Mouse (Mus musculus) heart, embryonic 13.5 days (tissue): ENCODE measurements at regions not wholly inside any gene's neighbourhood (a gene's known extent, or its start where the extent isn't known, plus 50 kb on each side); places are given as distances from the start of the nearest gene placed in this dataset.
A peak's percentile ranks its signal among the peaks of the same experiment; 100 is the strongest.

Experiments
- ATAC-seq: fragments of 200-750 bp; cut with Nextera tagmentation; 2 replicates; pipeline ENCODE4 v1.8.0; 2017; ENCODE audit warnings: moderate TSS enrichment; ENCODE audit not compliant: insufficient number of reproducible peaks, low FRiP score, low TSS enrichment; ENCODE audit errors: extremely low read depth
- H3K27ac ChIP-seq: fragments of 300-500 bp; sonication (generic); replicated peaks from 2 replicates; pipeline ENCODE4 v1.5.1; 2015; ENCODE audit warnings: moderate library complexity, mild to moderate bottlenecking, inconsistent platforms
- H3K27me3 ChIP-seq: fragments of 300-500 bp; sonication (generic); replicated peaks from 2 replicates; pipeline ENCODE4 v1.6.1; 2015; ENCODE audit warnings: mild to moderate bottlenecking, inconsistent platforms
- H3K36me3 ChIP-seq: fragments of 300-500 bp; sonication (generic); 2 replicates; pipeline ENCODE4 v1.6.1; 2015; ENCODE audit warnings: mild to moderate bottlenecking, inconsistent platforms
- H3K4me1 ChIP-seq: fragments of 300-500 bp; sonication (generic); 2 replicates; pipeline ENCODE4 v1.6.1; 2015; ENCODE audit warnings: inconsistent platforms
- H3K4me2 ChIP-seq: fragments of 300-500 bp; sonication (generic); 2 replicates; pipeline ENCODE4 v1.6.1; 2015; ENCODE audit warnings: inconsistent platforms, mild to moderate bottlenecking, moderate library complexity
- H3K4me3 ChIP-seq: fragments of 300-500 bp; sonication (generic); 2 replicates; pipeline ENCODE4 v1.5.1; 2015; ENCODE audit warnings: moderate library complexity, mild to moderate bottlenecking, inconsistent platforms
- H3K9ac ChIP-seq: fragments of 300-500 bp; sonication (generic); 2 replicates; pipeline ENCODE4 v1.6.1; 2015; ENCODE audit warnings: inconsistent platforms, mild to moderate bottlenecking, moderate library complexity
- H3K9me3 ChIP-seq: fragments of 300-500 bp; sonication (generic); 2 replicates; pipeline ENCODE4 v1.6.1; 2016; ENCODE audit warnings: inconsistent platforms
- WGBS: fragments of 180-500 bp; shearing (Covaris S2); methylation state at CpG from one replicate; pipeline ENCODE4 v1.1.7; 2015; ENCODE audit warnings: mixed read lengths; 5-methylcytosine and 5-hydroxymethylcytosine counted together

DNA sequence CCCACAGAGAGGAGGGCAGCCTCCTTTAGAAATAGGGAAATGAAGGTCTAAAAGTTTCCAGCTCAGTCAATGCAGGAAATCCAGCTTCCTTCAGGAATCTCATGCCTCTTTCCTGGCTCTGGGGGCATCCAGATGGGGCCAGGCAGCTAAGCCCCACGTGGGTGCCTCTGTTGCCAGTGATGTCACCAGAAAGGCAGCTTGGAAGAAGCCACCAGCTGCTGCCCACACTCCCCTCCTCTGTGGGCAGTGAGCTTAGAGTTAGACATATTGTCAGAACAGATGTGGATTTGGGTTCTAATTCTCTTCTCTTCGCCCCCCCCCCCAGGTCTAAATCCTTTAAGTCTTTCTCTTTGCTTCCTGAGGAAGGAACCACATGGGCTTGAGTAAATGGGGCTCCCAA is 116.2 kb upstream of the Pja1 start:
- Histone ChIP-seq H3K4me1 (peaks cover 3% of the 10 kb centered on the region; the same call in 1 of the 2 replicates), H3K27ac (no peak overlapping the region), H3K36me3 (no peaks in the 10 kb centered on the region), H3K27me3 (peaks cover 62% of the 10 kb centered on the region), H3K9ac (no peak overlapping the region), H3K4me2 (no peak overlapping the region), H3K4me3 (no peak overlapping the region), H3K9me3 (no peaks in the 10 kb centered on the region)
- WGBS: 28% methylated on average over 2 of the region's 2 CpGs
- no peak for ATAC-seq

DNA sequence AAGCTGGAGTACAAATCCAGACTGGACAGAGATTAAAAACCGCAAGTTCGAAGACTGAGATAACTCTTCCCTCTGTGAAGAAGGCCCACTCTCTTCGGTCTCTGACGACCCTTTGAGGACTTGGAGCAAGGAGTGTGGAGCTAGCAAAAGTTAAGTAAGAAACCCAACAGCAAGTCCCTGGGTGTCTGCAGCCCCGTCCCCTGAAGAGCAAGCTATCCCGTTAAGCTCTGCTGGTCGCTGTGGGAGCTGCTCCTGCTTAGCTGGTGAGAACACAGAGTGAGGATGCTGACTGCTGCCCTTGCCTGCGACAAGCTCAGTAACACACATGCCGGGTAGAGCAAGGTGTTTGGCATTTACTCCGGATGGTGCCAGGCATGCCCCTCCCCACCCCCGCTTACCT is 115.2 kb upstream of the Pja1 start:
- no peak overlapping the region for H3K4me2 ChIP-seq
- no peak overlapping the region for H3K4me3 ChIP-seq
- no peak for ATAC-seq
- peaks cover 3% of the 10 kb centered on the region; the same call in 1 of the 2 replicates for H3K4me1 ChIP-seq
- no peaks in the 10 kb centered on the region for H3K9me3 ChIP-seq
- H3K9ac ChIP-seq: no peak overlapping the region
- WGBS: 66% methylated on average over 11 of the region's 11 CpGs
- H3K36me3 ChIP-seq: no peaks in the 10 kb centered on the region
- no peak overlapping the region for H3K27ac ChIP-seq
- peaks cover 60% of the 10 kb centered on the region for H3K27me3 ChIP-seq

DNA sequence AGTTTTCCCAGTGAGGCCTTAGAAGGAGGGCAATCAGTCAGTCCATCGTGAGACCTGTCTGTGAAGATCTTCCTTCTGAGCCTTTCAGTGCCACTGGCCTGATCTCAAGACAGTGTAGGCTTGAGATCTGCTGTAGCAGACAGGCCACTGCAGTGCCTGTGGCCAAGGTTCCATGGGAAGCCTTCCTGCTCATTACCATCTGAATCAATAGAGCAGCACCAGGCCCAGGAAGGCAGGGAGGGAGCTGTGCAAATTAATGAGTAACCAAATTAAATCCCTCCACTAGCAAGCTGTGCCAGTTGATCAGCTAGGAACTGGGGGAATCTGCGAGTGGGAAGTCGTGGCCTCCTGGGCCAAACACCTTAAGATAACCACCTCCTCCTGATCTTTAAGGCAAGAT is 114.6 kb upstream of the Pja1 start:
- H3K4me2 ChIP-seq: no peak overlapping the region
- H3K27ac ChIP-seq: no peak overlapping the region
- peaks cover 57% of the 10 kb centered on the region for H3K27me3 ChIP-seq
- no peaks in the 10 kb centered on the region for H3K36me3 ChIP-seq
- H3K9ac ChIP-seq: no peak overlapping the region
- ATAC-seq: no peak
- H3K4me3 ChIP-seq: no peak overlapping the region
- H3K4me1 ChIP-seq: peaks cover 3% of the 10 kb centered on the region; the same call in 1 of the 2 replicates
- H3K9me3 ChIP-seq: no peaks in the 10 kb centered on the region
- 41% methylated on average over 3 of the region's 3 CpGs for WGBS

DNA sequence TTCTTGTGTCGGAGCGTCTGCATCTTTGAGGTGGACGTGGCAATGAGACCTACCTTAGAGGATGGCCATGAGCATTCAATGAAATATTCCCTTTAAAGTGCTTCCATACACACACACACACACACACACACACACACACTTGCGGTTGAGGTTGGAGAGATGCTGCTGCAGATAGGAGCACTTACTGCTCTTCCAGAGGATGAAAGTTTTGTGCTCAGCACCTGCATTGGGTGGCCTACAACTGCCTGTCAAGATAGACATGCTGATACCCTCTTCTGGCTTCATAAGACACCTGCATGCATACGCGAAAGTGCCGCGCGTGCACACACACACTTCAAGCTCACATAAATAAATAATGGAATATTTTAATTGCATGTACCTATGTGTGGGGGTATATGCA is 111.5 kb upstream of the Pja1 start:
- 90% methylated on average over 9 of the region's 9 CpGs for whole genome bisulfite sequencing
- H3K27me3 ChIP-seq: peaks cover 51% of the 10 kb centered on the region
- H3K4me2 ChIP-seq: no peak overlapping the region
- no peaks in the 10 kb centered on the region for H3K36me3 ChIP-seq
- H3K9ac ChIP-seq: no peak overlapping the region
- peaks cover 3% of the 10 kb centered on the region; the same call in 1 of the 2 replicates for H3K4me1 ChIP-seq
- no peak overlapping the region for H3K27ac ChIP-seq
- H3K9me3 ChIP-seq: no peaks in the 10 kb centered on the region
- ATAC-seq: no peak
- H3K4me3 ChIP-seq: no peak overlapping the region

DNA sequence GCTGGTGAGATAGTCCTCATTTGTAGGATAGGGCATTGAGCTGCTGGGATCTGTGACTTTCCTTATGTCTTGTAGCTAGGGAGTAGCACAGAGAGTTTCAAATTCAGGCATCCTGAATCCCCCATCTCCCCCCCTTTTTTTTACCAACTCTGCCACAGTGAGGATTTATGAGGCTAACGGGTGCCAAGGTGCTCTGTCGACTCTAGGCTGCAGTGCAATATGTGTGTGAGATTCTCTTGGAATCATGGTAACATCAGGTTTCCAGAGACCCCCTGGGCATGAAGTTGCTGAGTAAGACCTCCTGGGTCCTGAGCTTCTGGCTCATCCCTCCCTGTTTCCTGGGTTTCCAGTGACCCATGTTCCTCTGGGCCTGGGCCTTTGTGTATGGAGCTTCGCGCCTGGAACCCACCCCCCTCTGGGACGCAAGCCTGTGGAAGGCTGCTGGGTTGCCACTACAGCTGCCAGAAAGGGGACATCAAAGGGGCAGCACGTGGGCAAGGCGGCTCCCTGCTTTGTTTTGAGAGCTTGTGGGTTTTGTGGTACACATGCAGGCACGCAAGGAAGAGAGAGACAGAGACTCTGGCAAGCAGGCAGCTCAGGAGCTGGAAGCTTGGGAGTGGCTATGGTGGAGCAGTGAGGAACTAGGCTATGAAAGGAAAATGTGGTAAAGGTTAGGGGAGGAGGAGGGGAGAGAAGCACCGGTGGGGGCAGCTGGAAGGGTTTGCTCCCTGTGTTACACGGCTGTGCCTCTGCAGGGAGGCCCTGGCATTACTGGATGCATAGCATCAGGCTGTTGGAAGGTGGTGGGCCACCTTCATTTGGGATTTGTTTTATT is 110.8 kb upstream of the Pja1 start:
- H3K36me3 ChIP-seq: no peaks in the 10 kb centered on the region
- H3K9ac ChIP-seq: no peak overlapping the region
- H3K4me3 ChIP-seq: no peak overlapping the region
- no peaks in the 10 kb centered on the region for H3K9me3 ChIP-seq
- ATAC-seq: no peak
- 38% methylated on average over 10 of the region's 10 CpGs for whole genome bisulfite sequencing
- H3K4me2 ChIP-seq: no peak overlapping the region
- no peaks in the 10 kb centered on the region for H3K4me1 ChIP-seq
- peaks cover 57% of the 10 kb centered on the region for H3K27me3 ChIP-seq
- H3K27ac ChIP-seq: no peak overlapping the region

DNA sequence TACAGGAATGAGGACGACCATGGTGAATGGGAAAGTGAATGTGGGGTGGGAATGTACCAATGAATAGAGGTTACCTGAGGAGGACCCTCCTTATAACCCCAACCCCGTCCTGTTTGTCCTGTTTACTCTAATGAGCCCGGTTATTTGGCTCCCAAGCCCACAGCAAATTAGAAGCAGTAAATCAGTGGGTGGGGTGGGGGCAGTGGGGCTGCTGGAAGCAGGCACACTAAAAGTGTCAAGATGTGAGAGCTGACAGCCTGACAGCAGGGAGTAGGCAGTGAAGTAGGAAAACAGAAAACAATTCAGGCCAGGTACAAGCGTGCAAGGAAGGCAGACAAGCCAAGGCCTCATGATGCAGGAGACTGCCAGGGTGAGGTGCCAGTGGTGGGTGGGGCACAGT is 108.1 kb upstream of the Pja1 start:
- 74% methylated on average over 4 of the region's 4 CpGs for WGBS
- peaks cover 53% of the 10 kb centered on the region for H3K27me3 ChIP-seq

DNA sequence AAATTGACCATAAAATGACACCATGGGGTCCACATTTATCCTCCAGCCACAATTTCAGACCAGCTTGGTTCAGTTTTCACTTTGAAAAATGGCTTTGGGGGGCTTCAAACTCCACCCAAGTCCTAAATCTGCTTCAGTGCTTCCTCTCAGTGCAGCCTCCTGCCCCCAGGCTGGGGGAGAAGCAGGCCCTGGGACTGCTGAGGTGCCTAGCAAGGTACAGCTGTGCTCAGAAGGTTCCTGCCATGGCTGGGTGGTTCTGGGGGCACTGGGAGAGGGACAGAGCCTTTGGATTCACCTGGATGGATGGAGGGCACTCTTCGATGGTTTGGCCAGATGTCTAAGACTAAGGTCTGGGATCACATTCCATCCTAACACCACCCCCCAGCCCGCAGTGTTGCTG is 107.7 kb upstream of the Pja1 start:
- H3K36me3 ChIP-seq: no peaks in the 10 kb centered on the region
- H3K27me3 ChIP-seq: peaks cover 49% of the 10 kb centered on the region
- ATAC-seq: no peak
- H3K4me2 ChIP-seq: no peak overlapping the region
- WGBS: 61% methylated on average over 2 of the region's 2 CpGs
- no peak overlapping the region for H3K9ac ChIP-seq
- H3K9me3 ChIP-seq: no peaks in the 10 kb centered on the region
- no peak overlapping the region for H3K4me3 ChIP-seq
- peaks cover 5% of the 10 kb centered on the region; the same call in 1 of the 2 replicates for H3K4me1 ChIP-seq
- no peak overlapping the region for H3K27ac ChIP-seq

More for the DNA sequence above, 108.1 kb upstream of the Pja1 start:
- no peak overlapping the region for H3K4me3 ChIP-seq
- H3K9ac ChIP-seq: no peak overlapping the region
- ATAC-seq: no peak
- H3K9me3 ChIP-seq: no peaks in the 10 kb centered on the region
- no peak overlapping the region for H3K27ac ChIP-seq
- no peak overlapping the region for H3K4me2 ChIP-seq
- peaks cover 4% of the 10 kb centered on the region; the same call in 1 of the 2 replicates for H3K4me1 ChIP-seq
- no peaks in the 10 kb centered on the region for H3K36me3 ChIP-seq

DNA sequence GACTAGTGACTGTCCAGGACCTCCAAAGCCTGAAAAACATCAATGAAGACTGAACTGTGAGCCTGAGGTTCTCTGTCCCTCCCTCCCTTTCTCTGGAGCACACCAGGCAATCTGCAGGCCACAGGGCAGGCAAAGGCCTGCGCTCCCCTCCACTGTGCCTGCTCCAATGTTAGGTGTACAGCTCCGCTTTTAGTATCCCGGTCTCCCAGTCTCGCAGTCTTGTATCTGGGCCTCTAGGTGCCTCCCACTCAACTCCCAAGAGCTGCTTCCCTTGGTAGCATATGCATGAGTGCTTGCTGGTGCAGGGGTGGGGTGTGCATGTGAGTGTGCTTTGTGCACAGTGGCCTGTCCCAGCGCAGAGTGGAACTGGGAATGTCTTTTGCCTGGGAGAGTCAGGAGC is 104.0 kb upstream of the Pja1 start:
- no peak for ATAC-seq
- no peak overlapping the region for H3K9ac ChIP-seq
- no peaks in the 10 kb centered on the region for H3K36me3 ChIP-seq
- H3K4me1 ChIP-seq: peaks cover 5% of the 10 kb centered on the region; the same call in 1 of the 2 replicates
- H3K27me3 ChIP-seq: peaks cover 73% of the 10 kb centered on the region
- H3K9me3 ChIP-seq: no peaks in the 10 kb centered on the region
- 37% methylated on average over 5 of the region's 5 CpGs for WGBS
- H3K4me3 ChIP-seq: no peak overlapping the region
- no peak overlapping the region for H3K27ac ChIP-seq
- no peak overlapping the region for H3K4me2 ChIP-seq

DNA sequence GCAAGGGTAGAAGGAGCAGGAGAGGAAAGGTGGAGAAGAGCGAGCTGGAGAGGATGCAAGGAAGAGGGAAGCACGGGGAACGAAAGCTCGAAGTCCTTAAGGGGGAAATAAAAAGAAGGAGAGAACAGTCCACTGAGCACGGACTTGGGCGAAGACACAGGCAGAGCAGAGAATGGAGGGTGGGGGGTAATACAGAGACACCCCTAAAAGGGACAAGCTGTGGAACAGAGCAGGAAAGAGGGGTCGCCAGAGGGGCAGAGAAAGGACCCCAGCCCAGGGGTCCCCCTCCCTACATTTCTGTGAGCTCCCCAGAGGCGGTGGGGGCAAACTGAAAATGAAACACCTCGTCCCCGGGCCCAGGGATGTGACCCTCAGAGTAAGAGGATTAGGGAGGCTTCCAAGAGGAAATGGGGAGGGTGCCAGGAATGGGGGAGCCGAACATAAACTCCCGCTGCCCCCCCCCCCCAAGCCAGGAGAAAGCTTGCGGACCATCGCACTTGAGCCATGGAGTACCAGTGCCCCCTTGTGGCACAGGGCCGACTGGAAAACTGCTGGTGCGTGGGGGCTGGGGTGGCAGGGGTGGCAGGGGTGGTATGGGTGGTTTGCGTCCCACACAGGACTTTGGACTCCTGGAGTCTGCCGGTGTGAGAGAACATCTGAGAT is 103.5 kb upstream of the Pja1 start:
- no peaks in the 10 kb centered on the region for H3K9me3 ChIP-seq
- peak overlapping the region; percentile 45 for H3K4me3 ChIP-seq
- 36% methylated on average over 17 of the region's 18 CpGs for WGBS
- peaks cover 5% of the 10 kb centered on the region; the same call in 1 of the 2 replicates for H3K4me1 ChIP-seq
- H3K4me2 ChIP-seq: peak overlapping the region; percentile 70
- H3K9ac ChIP-seq: peak overlapping the region; percentile 71
- H3K27me3 ChIP-seq: peaks cover 78% of the 10 kb centered on the region
- no peak; the same call in 1 of the 2 replicates for ATAC-seq
- no peak overlapping the region for H3K27ac ChIP-seq
- no peaks in the 10 kb centered on the region for H3K36me3 ChIP-seq

DNA sequence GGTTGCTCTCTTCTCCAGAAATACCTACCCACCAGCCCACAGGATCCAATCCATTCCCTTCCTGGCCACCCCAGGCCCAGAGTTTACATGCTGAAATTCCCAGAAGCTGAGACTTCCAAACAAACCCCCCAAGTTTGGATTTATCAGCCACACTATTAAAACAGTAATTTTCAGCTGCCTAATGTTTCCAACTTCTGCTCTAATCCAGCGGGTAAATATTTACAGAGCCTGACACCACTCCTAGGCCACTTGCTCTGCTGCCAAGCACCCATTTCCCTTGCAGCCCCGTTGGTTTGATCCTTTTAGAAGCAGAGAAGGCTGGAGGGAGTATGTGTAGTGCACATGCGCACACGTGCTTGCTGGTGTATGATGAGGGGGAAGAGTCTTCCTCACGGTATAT is 99.1 kb upstream of the Pja1 start:
- Histone ChIP-seq H3K27me3 (peaks cover 83% of the 10 kb centered on the region), H3K4me3 (no peak overlapping the region), H3K9ac (no peak overlapping the region), H3K36me3 (no peaks in the 10 kb centered on the region), H3K4me2 (no peak overlapping the region), H3K27ac (no peak overlapping the region), H3K9me3 (no peaks in the 10 kb centered on the region), H3K4me1 (peaks cover 10% of the 10 kb centered on the region; the same call in 1 of the 2 replicates)
- WGBS: 74% methylated on average over 5 of the region's 5 CpGs
- no peak for ATAC-seq

DNA sequence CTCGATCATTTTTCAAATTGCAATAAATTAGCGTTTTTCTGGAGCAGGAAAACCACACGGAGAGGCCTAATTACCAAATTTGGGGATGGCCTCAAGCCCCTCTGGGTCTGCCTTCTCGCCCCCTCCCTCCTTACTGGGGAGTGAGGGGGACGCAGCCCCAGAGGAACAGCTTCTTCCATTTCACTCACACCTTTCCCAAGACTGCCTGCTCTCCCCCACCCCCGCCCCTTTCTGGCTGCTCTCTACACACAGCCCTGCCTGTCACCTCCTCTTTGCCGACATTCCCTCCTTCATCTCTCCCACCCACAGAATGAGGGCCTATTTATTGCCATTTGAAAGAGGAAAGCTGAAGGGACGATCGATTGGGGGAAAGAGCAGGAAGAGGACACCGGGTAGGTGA is 97.2 kb upstream of the Pja1 start:
- Histone ChIP-seq H3K4me2 (peak overlapping the region; percentile 59), H3K27me3 (peaks cover 88% of the 10 kb centered on the region), H3K36me3 (no peaks in the 10 kb centered on the region), H3K9ac (peak overlapping the region; percentile 40; the same call in 1 of the 2 replicates), H3K4me3 (no peak overlapping the region), H3K4me1 (peaks cover 13% of the 10 kb centered on the region; the same call in 1 of the 2 replicates), H3K9me3 (no peaks in the 10 kb centered on the region), H3K27ac (no peak overlapping the region)
- 18% methylated on average over 8 of the region's 10 CpGs for WGBS
- ATAC-seq: no peak
